Mouse (Mus musculus) cerebellum, adult 2 months (tissue): ENCODE data around the gene Myo1a. TPM values are rescaled to one million over a fixed set of nuclear protein-coding genes. Genes with fewer than 3 reads are reported as not detected.

ENCODE experiments used
- DNase-seq, 2 experiments: peaks; one replicate each; pipeline ENCODE4 v3.0.0; 2021
- H3K27ac ChIP-seq: fragments of 200-500 bp; 2 replicates; pipeline ENCODE4 v1.5.1; 2012; ENCODE audit warnings: low read length, control low read depth, inconsistent platforms; ENCODE audit not compliant: insufficient read depth
- H3K27me3 ChIP-seq: fragments of 200-500 bp; 2 replicates; pipeline ENCODE4 v1.6.1; 2012; ENCODE audit warnings: inconsistent platforms, mild to moderate bottlenecking, low read length, moderate library complexity; ENCODE audit not compliant: control insufficient read depth, insufficient read depth
- H3K4me1 ChIP-seq: fragments of 200-500 bp; 2 replicates; pipeline ENCODE4 v1.6.1; 2011; ENCODE audit warnings: low read length; ENCODE audit not compliant: control insufficient read depth, insufficient read depth
- H3K4me3 ChIP-seq: fragments of 200-500 bp; replicated peaks from 2 replicates; pipeline ENCODE3; 2011; ENCODE audit warnings: mild to moderate bottlenecking, low read depth, low read length, control low read depth; ENCODE audit not compliant: insufficient read depth
- CTCF ChIP-seq: fragments of 200-500 bp; IDR thresholded peaks from 2 replicates; pipeline ENCODE4 v1.5.1; 2011; ENCODE audit warnings: low read depth, mild to moderate bottlenecking, control low read depth, low read length, moderate library complexity, borderline replicate concordance; ENCODE audit not compliant: insufficient read depth
- POLR2A ChIP-seq: fragments of 200-500 bp; IDR thresholded peaks from 2 replicates; pipeline ENCODE4 v1.6.1; 2011; ENCODE audit warnings: low read length, control low read depth, borderline replicate concordance; ENCODE audit not compliant: insufficient read depth
- WGBS: fragments of 180-500 bp; shearing (Covaris S2); methylation state at CpG from one replicate; pipeline ENCODE4 v1.1.7; 2018; 5-methylcytosine and 5-hydroxymethylcytosine counted together
- polyA plus RNA-seq: library from polyadenylated mRNA; depleted of rRNA; stranded (reverse); fragments of >200 nt; gene quantifications from 2 replicates; pipeline ENCODE4 v1.2.3, GENCODE M21; 2012

The Myo1a gene
- polyA plus RNA-seq, 1 experiment, result 1.2 TPM

GRCm38 (mm10) chr10:127669170-127669569, 35.8 kb upstream of the Myo1a start:
- Histone ChIP-seq H3K27me3 (no peaks in the 10 kb centered on the region), H3K4me3 (peak overlapping the region; percentile 25), H3K4me1 (peaks cover 6% of the 10 kb centered on the region; the same call in 1 of the 2 replicates), H3K27ac (peak overlapping the region; percentile 91; the same call in 1 of the 2 replicates)
- no peak for DNase-seq
- TF ChIP-seq CTCF, result no peak
- TF ChIP-seq POLR2A, result no peak
- 21% methylated on average over 7 of the region's 7 CpGs for WGBS

GRCm38 (mm10) chr10:127670185-127670584, 34.8 kb upstream of the Myo1a start:
- Histone ChIP-seq H3K4me3 (no peak overlapping the region), H3K27ac (no peak overlapping the region), H3K4me1 (peaks cover 6% of the 10 kb centered on the region; the same call in 1 of the 2 replicates), H3K27me3 (no peaks in the 10 kb centered on the region)
- TF ChIP-seq POLR2A, result no peak
- no peak for TF ChIP-seq CTCF
- whole genome bisulfite sequencing, result 93% methylated on average over 2 of the region's 2 CpGs
- DNase-seq, result no peak

GRCm38 (mm10) chr10:127671276-127671675, 33.7 kb upstream of the Myo1a start:
- no peak for DNase-seq
- H3K4me3 ChIP-seq, result no peak overlapping the region
- WGBS, result 43% methylated on average over 2 of the region's 2 CpGs
- TF ChIP-seq POLR2A, result no peak
- TF ChIP-seq CTCF, result peak; percentile 46; the same call in 1 of the 2 replicates
- peaks cover 6% of the 10 kb centered on the region; the same call in 1 of the 2 replicates for H3K4me1 ChIP-seq
- no peak overlapping the region for H3K27ac ChIP-seq
- H3K27me3 ChIP-seq, result no peaks in the 10 kb centered on the region

- TF ChIP-seq POLR2A (no peak), CTCF (no peak)
- no peak for DNase-seq
- H3K27me3 ChIP-seq, result no peaks in the 10 kb centered on the region
- H3K27ac ChIP-seq, result no peak overlapping the region
- H3K4me1 ChIP-seq, result peaks cover 1% of the 10 kb centered on the region; the same call in 1 of the 2 replicates
- 90% methylated on average over 6 of the region's 6 CpGs for WGBS
- no peak overlapping the region for H3K4me3 ChIP-seq
These were observed 30.8 kb upstream of the Myo1a start for GRCm38 (mm10) chr10:127674046-127674655.

GRCm38 (mm10) chr10:127674794-127675522, 30.0 kb upstream of the Myo1a start:
- no peak overlapping the region for H3K27ac ChIP-seq
- peak; percentile 88 to 90 for DNase-seq
- H3K4me1 ChIP-seq, result no peaks in the 10 kb centered on the region
- H3K27me3 ChIP-seq, result no peaks in the 10 kb centered on the region
- 66% methylated on average over 8 of the region's 8 CpGs for WGBS
- peak; percentile 97 for TF ChIP-seq CTCF
- TF ChIP-seq POLR2A, result 0 out of 2 replicates have a peak, but pooled peaks have one; percentile 14
- H3K4me3 ChIP-seq, result peak overlapping the region; percentile 32

- no peaks in the 10 kb centered on the region for H3K27me3 ChIP-seq
- H3K27ac ChIP-seq, result no peak overlapping the region
- DNase-seq, result no peak
- H3K4me3 ChIP-seq, result peak overlapping the region; percentile 46
- H3K4me1 ChIP-seq, result no peaks in the 10 kb centered on the region
- 40% methylated on average over 5 of the region's 5 CpGs for WGBS
- TF ChIP-seq POLR2A (no peak), CTCF (no peak)
These were observed 29.0 kb upstream of the Myo1a start for GRCm38 (mm10) chr10:127675859-127676398.

- WGBS, result 1% methylated on average over 71 of the region's 71 CpGs
- TF ChIP-seq CTCF (no peak), POLR2A (peak; percentile 30; the same call in 1 of the 2 replicates)
- peak; percentile 92 to 97 for DNase-seq
- Histone ChIP-seq H3K4me3 (peak overlapping the region; percentile 54), H3K4me1 (no peaks in the 10 kb centered on the region), H3K27ac (no peak overlapping the region), H3K27me3 (no peaks in the 10 kb centered on the region)
These were observed 28.1 kb upstream of the Myo1a start for GRCm38 (mm10) chr10:127676691-127677548.
